Mouse (Mus musculus) embryonic fibroblast, embryonic 13.5 days (primary cell): Measurements from ENCODE around the gene Banf2.

ENCODE experiments used
- CTCF ChIP-seq: IDR thresholded peaks from 2 replicates; pipeline ENCODE4 v1.5.1; 2011; ENCODE audit warnings: mild to moderate bottlenecking, control low read depth, low read length, moderate library complexity, borderline replicate concordance; ENCODE audit not compliant: insufficient read depth
- POLR2A ChIP-seq: IDR thresholded peaks from 2 replicates; pipeline ENCODE4 v1.6.1; 2011; ENCODE audit warnings: low read depth, mild to moderate bottlenecking, control low read depth, low read length, moderate library complexity

GRCm38 (mm10) chr2:144044726-144045125 lies 11.9 kb downstream of the Banf2 start:
- no peak for TF ChIP-seq CTCF
- TF ChIP-seq POLR2A, result no peak
